Mouse (Mus musculus) adrenal gland, adult 2 months (tissue): ENCODE data around the gene Gm9936. TPM values are rescaled to one million over a fixed set of nuclear protein-coding genes. Genes with fewer than 3 reads are reported as not detected.
A peak's percentile ranks its signal among the peaks of the same experiment; 100 is the strongest.
"Not testable (repeated sequence)": the region's sequence is repeated elsewhere in the genome, so short reads cannot be mapped to it uniquely, and the experiment has no call there.

Experiments
- DNase-seq: peaks from one replicate; pipeline ENCODE4 v3.0.0; 2021
- microRNA-seq, 2 experiments: library from miRNA; unstranded; fragments of <30 nt; microRNA quantifications; one replicate each; pipeline ENCODE4 v1.2.0; 2021
- polyA plus RNA-seq: library from polyadenylated mRNA; depleted of rRNA; stranded (reverse); fragments of >200 nt; gene quantifications from 2 replicates; pipeline ENCODE4 v1.2.3, GENCODE M21; 2012; rRNA removed
- total RNA-seq, 2 experiments: library from RNA; stranded (reverse); gene quantifications; 2 replicates each; pipeline ENCODE4 v1.2.3; 2021

Gene Gm9936
- total and polyA plus RNA-seq, 3 experiments, result not detected

DNA sequence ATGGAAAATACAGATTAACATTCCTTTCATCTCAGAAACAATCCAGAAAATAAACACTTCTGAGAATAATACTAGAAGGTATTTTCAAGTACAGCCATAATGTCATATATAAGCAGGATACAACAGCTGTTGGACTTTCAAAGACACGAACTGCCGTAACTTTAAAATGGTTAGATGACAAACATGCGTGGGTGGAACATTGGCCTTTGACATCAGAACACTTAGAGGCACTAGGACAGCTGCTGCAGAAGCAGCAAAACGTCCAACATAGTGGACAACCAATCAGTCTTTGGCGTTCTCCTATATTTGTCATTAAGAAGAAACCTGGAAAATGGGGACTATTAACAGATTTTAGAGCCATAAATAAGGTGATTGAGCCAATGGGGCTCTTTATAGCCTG is 18.0 kb downstream of the Gm9936 start:
- DNase-seq, result not testable (repeated sequence)

DNA sequence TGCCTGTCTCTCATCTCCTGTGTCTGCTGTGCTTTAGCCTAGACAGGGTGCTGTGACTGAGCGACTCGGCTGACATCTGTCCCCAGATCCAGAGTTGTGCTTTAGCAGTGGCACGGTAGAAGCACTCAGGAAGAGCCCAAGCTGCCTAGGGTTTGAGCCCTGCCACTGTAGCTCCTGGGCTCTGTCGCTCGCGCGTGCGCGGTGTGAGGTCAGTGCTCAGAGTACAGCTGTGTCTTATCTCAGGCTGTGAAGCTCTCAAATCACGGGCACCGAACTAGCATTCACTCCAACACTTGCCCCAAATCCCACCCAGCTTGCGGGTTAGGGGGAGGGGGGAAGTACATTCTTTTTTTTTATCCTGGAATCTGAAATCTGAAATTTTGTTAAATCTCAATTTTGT is 21.6 kb downstream of the Gm9936 start:
- DNase-seq, result no peak

DNA sequence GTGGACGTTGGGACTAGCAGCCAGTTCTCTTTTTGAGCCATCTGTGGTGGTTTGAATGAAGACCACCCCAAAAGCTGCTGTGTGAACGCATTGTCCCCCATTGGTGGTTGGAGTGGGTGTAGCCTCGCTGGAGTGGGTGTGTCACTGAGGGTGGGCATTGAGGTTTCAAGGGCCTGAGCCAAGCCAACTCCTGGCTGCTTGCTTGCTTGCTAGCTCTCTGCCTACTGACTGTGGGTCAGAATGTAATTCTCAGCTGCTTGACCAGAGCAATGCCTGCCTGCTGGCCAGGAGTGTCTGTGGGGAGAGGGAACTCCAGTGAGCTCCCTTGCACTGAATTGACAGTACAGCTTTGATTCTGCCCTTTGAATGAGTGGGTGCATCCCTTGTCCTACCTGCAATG is 28.7 kb downstream of the Gm9936 start:
- no peak for DNase-seq

DNA sequence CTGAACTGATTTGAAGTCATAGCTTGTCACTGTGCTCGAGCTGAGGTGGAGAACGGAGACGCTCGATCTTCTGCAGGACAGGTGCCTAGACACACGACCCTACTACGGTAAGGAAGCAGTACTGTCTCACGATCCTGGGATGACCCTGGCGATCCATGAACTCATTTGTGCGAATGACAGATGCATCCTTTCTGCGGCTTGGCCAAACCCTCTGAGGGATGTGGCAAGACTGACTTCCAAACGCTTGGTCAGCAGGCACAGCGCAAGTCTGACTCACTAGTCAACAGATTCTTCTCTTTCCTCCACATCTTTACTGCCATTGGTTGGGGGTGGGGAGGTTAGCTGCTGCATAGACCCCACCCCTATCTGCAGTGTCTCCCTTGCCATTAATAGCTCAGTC is 31.1 kb downstream of the Gm9936 start:
- peak; percentile 52 for DNase-seq

DNA sequence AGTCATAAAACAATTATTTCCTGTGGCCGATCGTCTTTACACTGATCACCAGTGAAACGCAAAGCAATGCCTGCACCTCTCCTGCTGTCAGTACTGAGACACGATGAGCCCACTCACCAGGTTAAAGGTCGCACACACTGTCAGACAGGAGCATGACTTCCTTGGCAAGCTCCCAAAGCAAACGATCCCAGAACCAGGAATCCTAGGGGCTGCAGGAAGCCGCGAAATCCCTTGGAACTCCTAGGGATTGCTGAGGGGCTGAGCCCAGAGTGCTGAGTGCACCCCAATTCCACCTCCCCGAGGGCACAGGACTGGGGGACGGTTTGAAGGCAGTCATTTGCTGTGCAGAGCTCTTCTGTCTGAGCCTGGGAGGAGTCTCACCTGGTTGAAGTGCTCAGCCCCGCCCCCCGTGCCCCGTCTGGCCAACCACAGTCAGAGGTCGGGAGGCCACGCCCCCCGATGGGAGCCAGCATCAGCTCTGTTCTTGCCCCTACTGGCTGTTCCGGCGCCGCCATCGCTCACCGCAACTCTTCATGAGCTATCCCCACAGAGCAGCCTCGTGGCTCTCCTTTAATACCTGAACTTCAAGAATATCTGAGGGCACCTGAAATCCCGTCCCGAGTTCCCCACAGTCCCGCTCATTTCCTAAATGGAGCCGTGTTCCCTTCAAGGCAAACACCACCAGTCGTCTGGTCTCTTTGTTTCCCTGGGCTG is 32.3 kb downstream of the Gm9936 start:
- DNase-seq, result peak; percentile 67

DNA sequence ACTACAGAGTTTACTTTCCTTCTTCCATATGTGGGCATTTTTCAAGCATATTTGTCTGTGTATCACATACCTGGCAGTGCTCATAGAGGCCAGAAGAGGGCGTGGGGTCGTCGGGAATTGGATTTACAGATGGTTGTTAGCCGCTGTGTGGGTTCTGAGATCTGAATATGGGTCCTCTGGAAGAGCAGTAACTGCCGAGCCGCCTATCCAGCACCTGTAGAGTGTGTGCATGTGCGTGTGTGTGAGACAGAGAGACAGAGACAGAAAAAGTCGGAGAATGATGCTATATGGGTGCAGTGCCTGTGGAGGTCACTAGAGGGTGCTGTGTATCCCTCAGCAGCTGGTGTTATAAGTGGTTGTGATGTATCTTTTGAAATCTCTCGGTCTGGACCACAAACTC is 34.3 kb downstream of the Gm9936 start:
- DNase-seq, result peak; percentile 34

DNA sequence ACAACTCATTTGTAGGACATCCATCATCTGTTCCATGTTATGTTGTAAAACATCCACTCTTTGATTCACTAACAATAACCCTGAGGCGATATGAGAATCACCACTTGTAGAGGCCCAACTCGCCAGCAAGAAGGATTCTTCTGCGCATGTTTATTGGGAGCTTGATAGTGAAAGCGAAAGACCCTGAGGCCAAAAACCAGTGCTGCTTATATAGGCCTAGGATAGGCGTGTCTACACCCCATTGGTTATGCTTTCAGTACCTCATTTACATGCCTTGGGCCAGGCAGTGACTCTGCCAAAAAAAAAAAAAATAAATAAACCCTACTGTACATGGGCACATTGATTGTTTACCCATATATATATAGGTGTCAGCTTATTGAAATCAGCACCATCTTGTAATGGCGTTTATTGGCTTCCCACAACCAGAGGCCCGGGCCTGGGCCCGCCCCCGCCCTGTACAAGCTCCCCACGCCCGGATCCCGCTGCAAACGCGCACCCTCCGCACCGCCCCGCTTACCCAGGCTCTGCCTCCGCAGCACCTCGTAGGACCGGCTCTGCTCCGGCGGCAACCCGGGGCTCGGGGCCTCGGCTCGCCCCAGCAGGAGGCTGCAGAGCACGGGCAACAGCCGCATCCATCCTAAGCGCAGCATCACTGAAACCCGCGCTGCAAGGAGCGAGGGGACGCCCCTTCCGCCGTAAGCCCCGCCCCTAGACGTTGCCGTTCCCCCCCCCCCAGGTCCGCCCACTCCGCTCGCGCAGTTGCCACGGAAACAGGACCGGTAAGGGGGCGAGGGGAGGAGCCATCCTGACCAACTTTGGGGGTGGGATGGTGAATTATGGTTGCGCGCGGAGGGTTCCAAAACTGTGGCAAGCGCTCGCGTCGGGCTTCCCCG is 35.4 kb downstream of the Gm9936 start, which contains the start of gene 1500011B03Rik:
Gene 1500011B03Rik (minus strand): TSS at position 673 of the 893 bp plus-strand sequence.
- DNase-seq, result peak; percentile 77

DNA sequence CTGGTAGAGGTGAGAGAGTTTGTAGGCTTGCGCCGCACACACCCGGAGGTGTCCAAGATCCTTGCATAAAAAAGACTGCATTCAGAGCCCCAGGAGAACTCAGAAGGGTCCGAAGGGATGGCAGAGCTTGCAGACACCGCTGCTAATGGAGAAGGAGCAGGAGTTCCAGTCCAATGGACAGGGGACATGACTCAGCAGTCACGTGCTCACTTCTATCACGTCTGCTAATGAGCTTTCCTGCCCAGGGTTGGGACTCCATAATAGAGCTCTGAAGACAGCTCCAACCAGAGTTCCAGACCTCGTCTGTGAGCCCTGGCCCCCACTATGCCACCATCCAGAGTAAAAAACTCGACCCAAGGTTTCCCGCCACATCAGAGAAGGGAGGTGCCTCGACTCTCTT is 40.4 kb downstream of the Gm9936 start:
- no peak for DNase-seq

DNA sequence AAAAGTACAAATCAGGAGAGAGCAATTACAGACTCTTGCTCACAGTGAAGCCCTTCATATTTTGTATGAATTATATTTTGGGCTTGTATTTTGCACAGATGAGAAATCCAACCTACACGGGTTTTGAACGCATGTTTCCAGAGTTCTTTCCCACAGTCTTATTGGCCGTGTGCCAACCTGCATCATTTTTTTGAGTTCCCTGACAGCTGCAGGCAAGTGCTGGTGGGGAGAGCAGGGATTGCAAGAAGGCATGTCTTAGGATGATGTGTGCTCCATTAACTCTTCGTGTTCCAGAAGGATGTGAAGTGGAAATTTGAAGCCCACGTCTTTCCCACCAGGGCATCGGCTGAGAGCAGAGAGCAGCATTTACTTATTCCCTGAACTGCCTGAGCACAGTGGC is 41.9 kb downstream of the Gm9936 start:
- DNase-seq, result no peak

DNA sequence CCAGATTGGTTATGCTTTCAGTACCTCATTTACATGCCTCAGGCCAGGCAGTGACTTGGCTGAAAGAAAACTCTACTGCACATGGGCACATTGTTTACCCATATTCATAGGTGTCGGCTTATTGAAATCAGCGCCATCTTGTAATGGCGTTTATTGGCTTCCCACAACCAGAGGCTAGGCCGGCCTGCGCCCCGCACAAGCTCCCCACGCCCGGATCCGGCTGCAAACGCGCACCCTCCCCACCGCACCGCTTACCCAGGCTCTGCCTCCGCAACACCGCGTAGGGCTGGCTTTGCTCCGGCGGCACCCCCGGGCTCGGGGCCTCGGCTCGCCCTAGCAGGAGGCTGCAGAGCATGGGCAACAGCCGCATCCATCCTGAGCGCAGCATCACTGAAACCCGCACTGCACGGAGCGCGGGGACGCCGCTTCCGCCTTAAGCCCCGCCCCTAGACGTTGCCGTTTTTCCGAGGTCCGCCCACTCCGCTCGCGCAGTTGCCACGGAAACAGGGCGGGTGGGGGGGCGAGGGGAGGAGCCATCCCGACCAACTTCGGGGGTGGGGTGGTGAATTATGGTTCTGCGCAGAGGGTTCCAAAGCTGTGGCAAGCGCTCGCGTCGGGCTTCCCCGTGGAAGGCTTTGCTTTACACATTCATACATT is 44.8 kb downstream of the Gm9936 start:
- peak; percentile 91 for DNase-seq

DNA sequence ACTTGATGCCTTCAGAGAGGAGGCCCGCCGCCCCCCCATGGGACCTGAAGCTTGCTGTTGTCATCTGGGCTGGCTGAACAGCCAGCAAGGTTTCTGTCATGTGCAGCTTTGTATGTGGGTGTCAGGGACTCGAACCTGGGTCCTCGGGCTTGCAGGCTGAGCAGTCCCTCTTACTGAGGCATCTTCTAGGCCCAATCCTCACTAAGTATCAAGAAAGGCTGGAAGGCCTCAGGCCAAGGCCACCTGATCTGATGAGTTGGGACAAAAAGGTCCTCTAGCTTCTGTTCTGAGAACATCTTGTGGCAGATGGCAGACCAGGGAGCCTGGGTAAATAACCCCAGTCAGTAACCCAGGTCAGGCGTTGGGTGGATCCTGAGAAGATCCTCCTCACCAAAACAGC is 48.7 kb downstream of the Gm9936 start:
- DNase-seq, result no peak

DNA sequence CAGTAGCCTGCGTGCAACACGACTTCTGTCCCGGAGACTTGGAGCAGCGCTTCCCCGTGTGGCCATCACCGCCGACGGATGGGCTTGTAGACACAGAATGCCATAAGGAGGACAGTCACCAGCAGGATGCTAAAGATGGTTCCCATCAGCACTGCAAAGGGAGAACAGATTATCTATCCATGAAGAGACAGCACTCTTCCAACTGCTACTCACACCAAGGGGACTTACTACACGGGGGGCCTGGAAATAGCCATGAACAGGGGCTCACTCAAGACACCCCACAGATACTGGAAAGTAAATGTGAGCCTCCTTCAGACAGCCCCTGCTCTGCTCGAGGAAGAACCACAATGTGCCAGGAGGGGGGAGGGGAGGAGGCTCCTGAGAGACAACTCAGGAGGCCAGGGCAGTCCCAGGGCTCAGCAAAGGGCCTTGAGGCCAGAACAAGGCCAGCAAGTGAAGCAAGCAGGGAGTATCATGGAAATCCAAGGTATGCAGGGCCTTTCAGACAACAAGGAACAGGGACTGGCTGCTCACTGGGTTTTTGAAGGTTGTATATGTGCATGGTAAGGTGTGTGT is 49.2 kb downstream of the Gm9936 start:
- peak; percentile 77 for DNase-seq

DNA sequence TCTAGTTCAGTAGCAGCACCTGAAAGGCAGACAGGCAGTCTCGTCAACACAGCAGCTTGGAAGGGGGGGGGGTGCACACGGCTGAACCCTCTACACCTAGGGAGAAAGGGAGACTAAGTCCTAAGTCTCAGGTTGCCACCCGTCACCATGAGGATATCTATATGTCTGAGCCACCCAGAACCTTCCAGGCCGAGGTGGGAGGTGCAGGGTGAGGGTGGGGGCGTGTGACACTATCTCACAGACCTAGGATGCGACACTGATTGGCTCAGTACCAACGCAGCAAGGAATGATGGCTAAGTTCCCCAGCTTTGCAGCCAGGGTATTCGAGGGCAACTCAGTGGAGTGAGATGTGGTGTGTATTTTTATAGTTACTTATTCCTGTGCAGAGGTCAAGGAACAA is 50.1 kb downstream of the Gm9936 start:
- no peak for DNase-seq

DNA sequence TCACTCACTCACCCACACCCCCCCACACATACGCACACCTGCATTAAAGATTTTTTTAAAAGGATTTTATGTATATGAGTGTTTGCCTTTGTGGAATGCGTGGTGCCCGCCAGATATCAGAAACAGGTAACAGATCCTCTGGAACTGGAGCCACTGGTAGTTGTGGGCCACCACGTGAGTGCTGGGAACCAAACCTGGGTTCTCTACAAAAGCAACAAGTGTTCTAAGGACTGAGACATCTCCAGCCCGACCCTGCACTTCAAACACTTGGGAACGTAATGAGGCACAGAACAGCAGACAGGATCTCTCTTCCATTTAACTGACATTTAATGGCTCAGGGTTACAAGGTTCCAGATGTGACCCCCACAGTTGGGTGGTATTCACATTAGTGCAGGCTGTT is 50.6 kb downstream of the Gm9936 start:
- DNase-seq, result no peak

DNA sequence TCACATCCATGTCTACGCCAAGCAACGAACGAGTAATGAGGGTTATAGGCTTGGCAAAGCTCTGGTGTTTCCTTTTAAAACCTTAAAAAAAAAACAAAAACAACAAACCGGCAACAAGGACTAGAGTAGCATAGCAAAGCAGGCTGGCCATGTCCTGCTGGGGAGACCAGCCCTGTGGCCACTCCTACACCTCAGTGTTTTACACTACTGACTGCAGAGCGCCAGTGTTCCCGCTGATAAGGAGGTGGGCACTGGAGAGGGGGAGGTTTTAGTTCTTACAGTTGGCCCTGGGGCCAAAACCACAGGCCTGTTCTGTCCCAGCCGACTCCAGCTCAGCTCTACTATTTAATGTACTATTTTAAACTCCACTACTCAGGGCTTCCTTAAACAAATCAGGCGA is 51.0 kb downstream of the Gm9936 start:
- DNase-seq, result no peak

DNA sequence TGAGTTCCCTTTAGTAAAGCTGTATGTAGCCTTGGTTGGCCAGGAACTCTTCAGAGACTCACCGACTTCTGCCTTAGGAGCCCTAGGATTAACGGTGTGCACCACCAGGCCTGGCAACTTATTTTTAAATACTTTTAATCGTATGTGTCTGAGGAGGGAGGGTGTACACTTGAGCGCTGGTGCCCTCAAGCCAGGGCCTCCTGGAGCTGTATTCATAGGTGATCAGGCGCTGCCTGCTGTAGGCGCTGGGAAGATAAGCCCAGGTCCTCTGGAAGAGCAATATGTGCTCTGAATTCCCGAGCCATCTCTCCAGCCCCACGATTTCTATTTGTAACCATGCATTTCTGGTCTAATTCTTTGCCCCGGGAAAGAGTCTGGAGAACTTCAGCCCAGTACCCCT is 51.4 kb downstream of the Gm9936 start:
- no peak for DNase-seq

DNA sequence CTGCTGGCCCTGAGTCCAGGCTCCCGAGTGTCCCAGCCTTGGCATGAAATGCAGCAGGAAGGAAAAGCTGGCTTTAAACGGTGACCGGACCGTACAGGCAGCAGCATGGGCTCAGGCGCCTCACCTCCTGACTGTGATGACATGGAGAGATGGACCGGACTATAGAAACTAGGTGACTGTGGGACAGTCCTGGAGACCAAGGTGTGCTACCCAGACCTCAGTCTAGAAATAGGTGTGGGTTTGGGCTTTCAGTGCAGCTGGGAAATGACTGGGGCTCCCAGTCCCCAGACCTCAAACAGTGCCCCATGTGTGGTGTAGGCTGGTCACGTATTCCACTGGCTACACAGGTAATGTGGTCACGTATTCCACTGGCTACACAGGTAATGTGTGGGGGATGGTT is 51.8 kb downstream of the Gm9936 start:
- no peak for DNase-seq

Small RNA genes lying within 50 kb of the gene (microRNA-seq; reads per million reads assigned to microRNA genes)
- 9.1 to 11.0 reads per million in 2 experiments for gene Mir6240

Other genes starting within 250 kb of the Gm9936 start
- gene Trpv4, start 200.3 kb downstream of the Gm9936 start, total RNA-seq, result 1 to 10 TPM; 2.5 to 3.1 TPM
- gene Trpv4, start 200.3 kb downstream of the Gm9936 start, polyA plus RNA-seq, result 4.5 and 5.4 TPM in 2 replicates
- 10 to 100 TPM; 48.5 to 64.7 TPM for gene Gltp, start 167.7 kb downstream of the Gm9936 start, total RNA-seq
- gene Gltp, start 167.7 kb downstream of the Gm9936 start, polyA plus RNA-seq, result 135 and 167 TPM in 2 replicates
- gene Tchp, start 150.9 kb downstream of the Gm9936 start, total RNA-seq, result 1 to 10 TPM; 5.5 to 7.6 TPM
- gene Tchp, start 150.9 kb downstream of the Gm9936 start, polyA plus RNA-seq, result 13.8 and 14.2 TPM in 2 replicates
- gene Ankrd13a, start 84.0 kb downstream of the Gm9936 start, total RNA-seq, result 10 to 100 TPM; 78.4 to 92.4 TPM
- 51.1 and 51.8 TPM in 2 replicates for gene Ankrd13a, start 84.0 kb downstream of the Gm9936 start, polyA plus RNA-seq
- gene Git2, start 83.2 kb downstream of the Gm9936 start, total RNA-seq, result 10 to 100 TPM; 35.5 to 40.9 TPM
- gene Git2, start 83.2 kb downstream of the Gm9936 start, polyA plus RNA-seq, result 37.7 and 40.5 TPM in 2 replicates
- 10 to 100 TPM; 23.1 to 36.6 TPM for gene 1500011B03Rik, start 35.2 kb downstream of the Gm9936 start, total RNA-seq
- 29.7 and 30.6 TPM in 2 replicates for gene 1500011B03Rik, start 35.2 kb downstream of the Gm9936 start, polyA plus RNA-seq
- gene 4930519G04Rik, start 5.0 kb downstream of the Gm9936 start, total RNA-seq, result not detected
- not detected in 2 replicates for gene 4930519G04Rik, start 5.0 kb downstream of the Gm9936 start, polyA plus RNA-seq
- gene Oasl2, start 38.3 kb upstream of the Gm9936 start, total RNA-seq, result 10 to 100 TPM; 11.6 to 12.2 TPM
- gene Oasl2, start 38.3 kb upstream of the Gm9936 start, polyA plus RNA-seq, result 7.6 and 7.7 TPM in 2 replicates
- 1 to 10 TPM in 1 of 2 experiments, under 1 TPM in 1; 0.98 to 1.3 TPM for gene Oasl1, start 64.6 kb upstream of the Gm9936 start, total RNA-seq
- gene Oasl1, start 64.6 kb upstream of the Gm9936 start, polyA plus RNA-seq, result 5.0 and 7.4 TPM in 2 replicates
- gene 2210016L21Rik, start 83.5 kb upstream of the Gm9936 start, total RNA-seq, result 10 to 100 TPM; 36.2 to 55.3 TPM
- 24.5 and 28.1 TPM in 2 replicates for gene 2210016L21Rik, start 83.5 kb upstream of the Gm9936 start, polyA plus RNA-seq
- gene Hnf1a, start 112.4 kb upstream of the Gm9936 start, total RNA-seq, result under 1 TPM in 1 of 2 experiments, not detected in 1; 0.09 TPM
- 0.03 TPM in 1 of 2 replicates, not detected in the other for gene Hnf1a, start 112.4 kb upstream of the Gm9936 start, polyA plus RNA-seq
- gene Sppl3, start 152.5 kb upstream of the Gm9936 start, total RNA-seq, result 10 to 100 TPM; 42.3 to 49.4 TPM
- 66.2 and 68.2 TPM in 2 replicates for gene Sppl3, start 152.5 kb upstream of the Gm9936 start, polyA plus RNA-seq
- gene Gm10401, start 239.6 kb upstream of the Gm9936 start, total RNA-seq, result not detected
- gene Gm10401, start 239.6 kb upstream of the Gm9936 start, polyA plus RNA-seq, result not detected in 2 replicates